ENCODE assay signal across 29 mouse cellular contexts in genomic region chr9:60143816-60144215, GRCm38 (mm10).
DNase-seq lines count a peak whose midpoint lies in the region; ATAC-seq lines count a peak whose summit lies in the region.
"Had no signal": no experiment of that assay in that cellular context is flagged by ENCODE, and none has a peak within 500 bp of the region (broad histone marks: within the 10 kb centered on the region; RNA-seq: fewer than 3 reads in every experiment).

No protein-coding gene starts in this region.

- H3K36me3 ChIP-seq in forebrain, embryonic 12.5 days (replicated peaks) = no peaks in the 10 kb centered on the region
- H3K36me3 ChIP-seq: embryonic facial prominence, embryonic 10.5 days; embryonic facial prominence, embryonic 15.5 days; heart, embryonic 12.5 days; limb, embryonic 12.5 days; liver, embryonic 15.5 days; lung, embryonic 15.5 days; midbrain, embryonic 10.5 days; neural tube, embryonic 12.5 days had no signal

- no peak overlapping the region for H3K27ac ChIP-seq in forebrain, embryonic 12.5 days
- H3K27ac ChIP-seq: embryonic facial prominence, embryonic 10.5 days; embryonic facial prominence, embryonic 15.5 days; heart, adult 2 months; hindbrain, embryonic 14.5 days; limb, embryonic 12.5 days; liver, embryonic 15.5 days; lung, embryonic 15.5 days; midbrain, embryonic 10.5 days; neural tube, embryonic 12.5 days had no signal

- no peaks in the 10 kb centered on the region for H3K9me3 ChIP-seq in forebrain, embryonic 12.5 days
- H3K9me3 ChIP-seq: embryonic facial prominence, embryonic 10.5 days; embryonic facial prominence, embryonic 15.5 days; heart, embryonic 12.5 days; limb, embryonic 12.5 days; liver, embryonic 15.5 days; lung, embryonic 15.5 days; midbrain, embryonic 10.5 days; neural tube, embryonic 12.5 days had no signal

- intact Hi-C loops in heart, postnatal 25 days (cut with DNase I) = no loop called here

- H3K4me2 ChIP-seq in forebrain, embryonic 12.5 days = no peak overlapping the region
- H3K4me2 ChIP-seq: embryonic facial prominence, embryonic 15.5 days; heart, embryonic 12.5 days; hindbrain, embryonic 14.5 days; limb, embryonic 12.5 days; liver, embryonic 15.5 days; lung, embryonic 15.5 days; neural tube, embryonic 12.5 days had no signal

- whole genome bisulfite sequencing in forebrain, embryonic 12.5 days = 94% methylated on average over 6 of the region's 6 CpGs

- peak; percentile 33 to 58 for DNase-seq in left cerebral cortex, adult 18-20 months (ENCODE audit: low spot score in 2 of 2)
- DNase-seq in left cerebral cortex, adult 11 months (ENCODE audit: low spot score) = no peak
- peak; percentile 46 for DNase-seq in right cerebral cortex, postnatal 25 days
- DNase-seq in right cerebral cortex, postnatal 10 days (ENCODE audit: low spot score in 2 of 2) = no peak
- peak; percentile 56 to 63 for DNase-seq in layer of hippocampus, adult 8-10 months (ENCODE audit: low spot score in 2 of 2)
- DNase-seq in heart, postnatal 25 days (ENCODE audit: low spot score) = no peak
- DNase-seq: adrenal gland, adult 2 months; adrenal gland, postnatal 36 days; cerebellum, adult 8-10 months; cerebellum, postnatal 25 days; gastrocnemius, postnatal 25 days; heart, adult 2 months; kidney, adult 11 months; kidney, postnatal 14 days; thymus, postnatal 4 days had no signal

- H3K9ac ChIP-seq in forebrain, embryonic 12.5 days = no peak overlapping the region
- H3K9ac ChIP-seq: embryonic facial prominence, embryonic 15.5 days; heart, embryonic 12.5 days; hindbrain, embryonic 14.5 days; limb, embryonic 12.5 days; liver, embryonic 15.5 days; lung, embryonic 15.5 days; neural tube, embryonic 12.5 days had no signal

- ATAC-seq in forebrain, embryonic 12.5 days (ENCODE audit: low FRiP score) = no peak
- ATAC-seq: activated CD4-positive, CD25-positive, alpha-beta regulatory T cell, adult 4 months; forebrain, embryonic 14.5 days had no signal

- H3K27me3 ChIP-seq in forebrain, embryonic 12.5 days = peaks cover 4% of the 10 kb centered on the region; the same call in 1 of the 2 replicates
- H3K27me3 ChIP-seq: CH12.LX; embryonic facial prominence, embryonic 15.5 days; heart, embryonic 12.5 days; limb, embryonic 12.5 days; liver, embryonic 15.5 days; lung, embryonic 15.5 days; neural tube, embryonic 12.5 days had no signal

- H3K4me1 ChIP-seq in forebrain, embryonic 12.5 days = peaks cover 35% of the 10 kb centered on the region
- H3K4me1 ChIP-seq: liver, embryonic 15.5 days had no signal

- H3K4me3 ChIP-seq in forebrain, embryonic 12.5 days (replicated peaks) = no peak overlapping the region
- H3K4me3 ChIP-seq: embryonic facial prominence, embryonic 10.5 days; embryonic facial prominence, embryonic 15.5 days; heart, adult 2 months; heart, embryonic 12.5 days; limb, embryonic 12.5 days; liver, embryonic 15.5 days; lung, embryonic 15.5 days; midbrain, embryonic 10.5 days; myocyte; neural tube, embryonic 12.5 days had no signal

Comparison
In these comparisons a context has a peak if more than half of its experiments do, and no peak if none do; other contexts are left out.
1. DNase-seq: peak in left cerebral cortex, adult 18-20 months (2 of 2), right cerebral cortex, postnatal 25 days (single experiment) and layer of hippocampus, adult 8-10 months (2 of 2); none in left cerebral cortex, adult 11 months (single experiment), right cerebral cortex, postnatal 10 days (0 of 2) and heart, postnatal 25 days (single experiment).